Mouse (Mus musculus) midbrain, embryonic 14.5 days (tissue): Measurements from ENCODE around the gene Tcte1. TPM values are rescaled to one million over a fixed set of nuclear protein-coding genes. Genes with fewer than 3 reads are reported as not detected.

Experiments
- ATAC-seq: fragments of 200-750 bp; cut with Nextera tagmentation; 2 replicates; pipeline ENCODE4 v1.8.0; 2017; ENCODE audit warnings: moderate number of reproducible peaks, moderate library complexity; ENCODE audit not compliant: low FRiP score, low TSS enrichment
- DNase-seq: peaks from one replicate; pipeline ENCODE4 v3.0.0-alpha.2; 2015
- H3K27ac ChIP-seq: fragments of 300-500 bp; sonication (generic); replicated peaks from 2 replicates; pipeline ENCODE4 v1.5.1; 2014; ENCODE audit warnings: mild to moderate bottlenecking, low read depth, low read length, moderate library complexity
- H3K27me3 ChIP-seq: fragments of 300-500 bp; sonication (generic); 2 replicates; pipeline ENCODE4 v1.6.1; 2014; ENCODE audit warnings: low read length, control low read depth, mixed read lengths; ENCODE audit not compliant: control insufficient read depth, insufficient read depth
- H3K36me3 ChIP-seq: fragments of 300-500 bp; sonication (generic); 2 replicates; pipeline ENCODE4 v1.6.1; 2014; ENCODE audit warnings: low read length, control low read depth; ENCODE audit not compliant: control insufficient read depth, insufficient read depth
- H3K4me1 ChIP-seq: fragments of 300-500 bp; sonication (generic); 2 replicates; pipeline ENCODE4 v1.6.1; 2014; ENCODE audit warnings: mild to moderate bottlenecking, antibody characterized with exemption, low read length, control low read depth; ENCODE audit not compliant: control insufficient read depth, insufficient read depth
- H3K4me2 ChIP-seq: fragments of 300-500 bp; sonication (generic); 2 replicates; pipeline ENCODE4 v1.6.1; 2014; ENCODE audit warnings: mild to moderate bottlenecking, low read length, moderate library complexity
- H3K4me3 ChIP-seq: fragments of 300-500 bp; sonication (generic); replicated peaks from 2 replicates; pipeline ENCODE4 v1.5.1; 2014; ENCODE audit warnings: low read depth, low read length
- H3K9ac ChIP-seq: fragments of 300-500 bp; sonication (generic); replicated peaks from 2 replicates; pipeline ENCODE4 v1.6.1; 2014; ENCODE audit warnings: mild to moderate bottlenecking, low read length, moderate library complexity
- H3K9me3 ChIP-seq: fragments of 300-500 bp; sonication (generic); 2 replicates; pipeline ENCODE4 v1.6.1; 2016; ENCODE audit warnings: low read length, control low read depth, mixed read lengths; ENCODE audit not compliant: control insufficient read depth
- WGBS: fragments of 180-500 bp; shearing (Covaris S2); extraction: QIAGEN DNeasy Blood & Tissue Kit; methylation state at CpG from one replicate; pipeline ENCODE4 v1.1.7; 2014; 5-methylcytosine and 5-hydroxymethylcytosine counted together
- polyA plus RNA-seq: library from polyadenylated mRNA; unstranded; fragments of >200 nt; fragmentation: Nextera tagmentation; extraction: Ambion mirVana; gene quantifications from 2 replicates; pipeline ENCODE4 v1.2.1, GENCODE M21; 2014

Gene Tcte1
- polyA plus RNA-seq, 1 experiment from 2014 or later: 3.0 TPM

GRCm38 (mm10) chr17:45488321-45489254 lies 34.6 kb upstream of the Tcte1 start:
- no peaks in the 10 kb centered on the region for H3K9me3 ChIP-seq
- H3K27me3 ChIP-seq: no peaks in the 10 kb centered on the region
- 92% methylated on average over 23 of the region's 23 CpGs for WGBS
- H3K36me3 ChIP-seq: no peaks in the 10 kb centered on the region
- no peak for ATAC-seq
- H3K4me3 ChIP-seq: no peak overlapping the region
- no peak overlapping the region for H3K27ac ChIP-seq
- H3K4me2 ChIP-seq: no peak overlapping the region
- no peak overlapping the region for H3K9ac ChIP-seq
- no peaks in the 10 kb centered on the region for H3K4me1 ChIP-seq
- no peak for DNase-seq

GRCm38 (mm10) chr17:45489736-45490135 lies 33.5 kb upstream of the Tcte1 start:
- Histone ChIP-seq H3K27ac (no peak overlapping the region), H3K36me3 (no peaks in the 10 kb centered on the region), H3K4me1 (no peaks in the 10 kb centered on the region), H3K9me3 (no peaks in the 10 kb centered on the region), H3K27me3 (no peaks in the 10 kb centered on the region), H3K4me2 (no peak overlapping the region), H3K4me3 (no peak overlapping the region), H3K9ac (no peak overlapping the region)
- no peak for DNase-seq
- 91% methylated on average over 6 of the region's 6 CpGs for WGBS
- no peak for ATAC-seq

- H3K27ac ChIP-seq: no peak overlapping the region
- no peak overlapping the region for H3K4me2 ChIP-seq
- H3K9ac ChIP-seq: no peak overlapping the region
- no peaks in the 10 kb centered on the region for H3K27me3 ChIP-seq
- WGBS: 80% methylated on average over 13 of the region's 13 CpGs
- no peak overlapping the region for H3K4me3 ChIP-seq
- no peaks in the 10 kb centered on the region for H3K36me3 ChIP-seq
- DNase-seq (no peak), ATAC-seq (no peak)
- H3K4me1 ChIP-seq: no peaks in the 10 kb centered on the region
- H3K9me3 ChIP-seq: no peaks in the 10 kb centered on the region
Measured at GRCm38 (mm10) chr17:45490532-45491154, 32.6 kb upstream of the Tcte1 start.

DNA sequence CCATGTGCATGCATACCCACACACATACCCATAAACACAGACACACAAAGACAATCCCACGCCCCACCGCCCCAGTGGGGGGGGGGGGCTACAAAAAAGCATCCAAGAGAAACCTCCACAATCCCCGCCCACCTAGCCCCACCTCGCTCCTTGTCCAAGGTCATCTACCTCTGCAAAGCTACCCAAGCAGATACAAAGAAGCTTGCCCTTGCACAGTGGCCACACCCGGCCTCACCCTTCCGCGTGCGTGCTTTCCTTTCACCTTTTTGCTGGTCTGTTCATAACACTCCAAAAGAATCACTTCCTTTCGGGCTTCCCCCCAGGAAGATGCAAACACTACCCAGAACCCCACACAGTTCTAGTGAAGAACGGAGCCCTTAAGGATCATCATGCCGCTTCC lies 27.8 kb upstream of the Tcte1 start:
- 78% methylated on average over 11 of the region's 11 CpGs for WGBS
- ATAC-seq: no peak

DNA sequence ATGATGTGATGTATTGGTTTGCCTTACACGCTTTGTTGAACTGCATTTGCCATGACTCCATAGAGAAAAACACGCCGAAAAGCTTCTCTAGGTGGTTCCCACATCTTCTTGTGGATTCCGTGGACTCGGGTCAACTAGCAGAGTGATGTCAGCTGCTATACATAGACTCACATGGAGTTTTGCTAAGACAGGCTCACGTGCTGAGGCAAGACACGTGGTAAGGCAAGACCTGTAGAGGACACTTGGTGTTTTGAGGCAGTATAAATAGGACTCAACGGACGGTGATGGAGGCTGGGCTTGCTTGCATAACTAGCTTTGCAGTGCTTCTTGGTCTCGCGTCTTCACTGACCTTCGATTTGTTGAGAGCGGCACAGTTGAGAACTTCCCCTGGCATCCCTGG lies 24.8 kb upstream of the Tcte1 start:
- Histone ChIP-seq H3K4me2 (no peak overlapping the region), H3K36me3 (no peaks in the 10 kb centered on the region), H3K4me1 (no peaks in the 10 kb centered on the region), H3K9me3 (no peaks in the 10 kb centered on the region), H3K27me3 (no peaks in the 10 kb centered on the region), H3K27ac (no peak overlapping the region), H3K4me3 (no peak overlapping the region), H3K9ac (no peak overlapping the region)
- 85% methylated on average over 13 of the region's 13 CpGs for WGBS
- ATAC-seq: no peak
- DNase-seq: no peak

More for the DNA sequence above, 27.8 kb upstream of the Tcte1 start:
- H3K4me2 ChIP-seq: no peak overlapping the region
- H3K9ac ChIP-seq: no peak overlapping the region
- H3K9me3 ChIP-seq: no peaks in the 10 kb centered on the region
- no peaks in the 10 kb centered on the region for H3K36me3 ChIP-seq
- DNase-seq: no peak
- H3K27ac ChIP-seq: no peak overlapping the region
- H3K4me3 ChIP-seq: no peak overlapping the region
- H3K4me1 ChIP-seq: no peaks in the 10 kb centered on the region
- no peaks in the 10 kb centered on the region for H3K27me3 ChIP-seq

DNA sequence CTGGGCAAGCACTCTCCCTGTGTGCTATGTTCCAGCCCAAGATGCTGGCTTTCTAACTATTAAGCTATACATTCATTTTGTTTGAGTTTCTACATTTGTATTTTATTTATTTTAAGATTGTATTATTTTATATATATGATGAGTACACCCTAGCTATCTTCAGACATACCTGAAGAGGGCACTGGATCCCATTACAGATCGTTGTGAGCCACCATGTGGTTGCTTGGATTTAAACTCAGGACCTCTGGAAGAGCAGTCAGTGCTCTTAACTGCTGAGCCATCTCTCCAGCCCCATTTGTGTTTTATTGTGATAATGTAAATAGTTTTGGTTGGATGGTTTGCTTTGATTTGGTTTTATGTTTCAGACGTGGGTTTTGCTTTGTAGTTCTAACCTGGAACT lies 23.7 kb upstream of the Tcte1 start:
- Histone ChIP-seq H3K4me2 (no peak overlapping the region), H3K27me3 (no peaks in the 10 kb centered on the region), H3K27ac (no peak overlapping the region), H3K36me3 (no peaks in the 10 kb centered on the region), H3K4me3 (no peak overlapping the region), H3K9ac (no peak overlapping the region), H3K9me3 (no peaks in the 10 kb centered on the region), H3K4me1 (no peaks in the 10 kb centered on the region)
- DNase-seq (no peak), ATAC-seq (no peak)
- 52% methylated on average over 2 of the region's 2 CpGs for WGBS

- WGBS: 35% methylated on average over 4 of the region's 4 CpGs
- no peak overlapping the region for H3K4me3 ChIP-seq
Measured at GRCm38 (mm10) chr17:45500981-45501380, 22.3 kb upstream of the Tcte1 start.

DNA sequence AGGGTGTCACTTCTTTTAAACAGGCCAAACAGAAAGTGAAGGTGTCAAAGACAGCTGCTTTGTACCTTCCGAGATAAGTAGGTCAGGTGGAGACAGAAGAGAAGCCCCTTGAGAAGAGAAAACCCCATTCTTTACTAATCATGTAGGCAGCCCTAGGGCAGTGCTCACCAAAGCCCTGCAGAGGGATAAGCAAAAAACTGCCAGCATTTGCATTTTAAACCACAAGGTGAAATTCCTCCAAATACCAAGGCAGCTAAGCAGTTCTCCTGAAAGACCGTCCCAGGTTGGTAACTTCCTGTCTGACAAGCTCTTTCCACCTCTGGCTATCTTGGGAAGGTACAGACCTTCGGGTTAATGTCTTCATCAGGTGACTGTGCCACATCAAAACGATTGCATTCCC lies 20.9 kb upstream of the Tcte1 start:
- H3K36me3 ChIP-seq: no peaks in the 10 kb centered on the region
- 56% methylated on average over 4 of the region's 4 CpGs for WGBS
- H3K4me1 ChIP-seq: 0 out of 2 replicates have a peak, but pooled peaks cover 5% of the 10 kb centered on the region
- no peak overlapping the region for H3K9ac ChIP-seq
- no peaks in the 10 kb centered on the region for H3K9me3 ChIP-seq
- H3K4me2 ChIP-seq: no peak overlapping the region
- H3K4me3 ChIP-seq: no peak overlapping the region
- DNase-seq: no peak
- no peak overlapping the region for H3K27ac ChIP-seq
- no peak for ATAC-seq
- no peaks in the 10 kb centered on the region for H3K27me3 ChIP-seq

More at GRCm38 (mm10) chr17:45500981-45501380, 22.3 kb upstream of the Tcte1 start:
- Histone ChIP-seq H3K4me1 (no peaks in the 10 kb centered on the region), H3K36me3 (no peaks in the 10 kb centered on the region), H3K9me3 (no peaks in the 10 kb centered on the region), H3K4me2 (no peak overlapping the region), H3K9ac (no peak overlapping the region), H3K27me3 (no peaks in the 10 kb centered on the region), H3K27ac (no peak overlapping the region)
- DNase-seq (no peak), ATAC-seq (no peak)
